ENCODE assay signal across 28 mouse cellular contexts in genomic region chr1:78401413-78401812, GRCm38 (mm10).
"Had no signal": no experiment of that assay in that cellular context is flagged by ENCODE, and none has a peak within 500 bp of the region (broad histone marks: within the 10 kb centered on the region; RNA-seq: fewer than 3 reads in every experiment).

No protein-coding gene starts in this region.

- H3K9me3 ChIP-seq: heart, embryonic 10.5 days; heart, embryonic 12.5 days; hindbrain, embryonic 10.5 days; hindbrain, embryonic 12.5 days; kidney, embryonic 15.5 days; limb, embryonic 10.5 days; limb, embryonic 12.5 days; liver, embryonic 13.5 days; liver, embryonic 15.5 days had no signal

- H3K4me3 ChIP-seq: gastrocnemius, adult 2 months; heart, embryonic 10.5 days; heart, embryonic 12.5 days; hindbrain, embryonic 10.5 days; hindbrain, embryonic 12.5 days; kidney, embryonic 15.5 days; layer of hippocampus, adult 2 months; left cerebral cortex, adult 2 months; limb, embryonic 10.5 days; limb, embryonic 12.5 days; liver, embryonic 13.5 days; liver, embryonic 15.5 days had no signal

- DNase-seq: gastrocnemius, adult 2 months; gastrocnemius, postnatal 10 days; gastrocnemius, postnatal 25 days; heart, adult 18-20 months; heart, postnatal 10 days; heart, postnatal 4 days; kidney, adult 11 months; kidney, adult 2 months; kidney, adult 9 months; kidney, postnatal 14 days; kidney, postnatal 36 days; liver; liver, embryonic 13.5 days had no signal

- H3K27ac ChIP-seq: gastrocnemius, adult 2 months; heart, embryonic 10.5 days; hindbrain, embryonic 10.5 days; hindbrain, embryonic 12.5 days; hindbrain, embryonic 14.5 days; kidney, embryonic 15.5 days; kidney, postnatal 0 days; layer of hippocampus, adult 2 months; left cerebral cortex, adult 2 months; limb, embryonic 10.5 days; limb, embryonic 12.5 days; liver, embryonic 13.5 days; liver, embryonic 15.5 days had no signal

- ATAC-seq: hindbrain, embryonic 16.5 days; inflammation-experienced regulatory T-cells, adult 6 months had no signal

- H3K4me2 ChIP-seq: heart, embryonic 12.5 days; hindbrain, embryonic 12.5 days; hindbrain, embryonic 14.5 days; kidney, embryonic 15.5 days; limb, embryonic 12.5 days; liver, embryonic 11.5 days; liver, embryonic 13.5 days; liver, embryonic 15.5 days had no signal

- H3K36me3 ChIP-seq: heart, embryonic 10.5 days; heart, embryonic 12.5 days; hindbrain, embryonic 10.5 days; hindbrain, embryonic 12.5 days; kidney, embryonic 15.5 days; limb, embryonic 10.5 days; limb, embryonic 12.5 days; liver, embryonic 13.5 days; liver, embryonic 15.5 days had no signal

- H3K9ac ChIP-seq: heart, embryonic 12.5 days; hindbrain, embryonic 12.5 days; hindbrain, embryonic 14.5 days; kidney, embryonic 15.5 days; limb, embryonic 12.5 days; liver, embryonic 13.5 days; liver, embryonic 15.5 days had no signal

- H3K4me1 ChIP-seq: limb, embryonic 10.5 days; limb, embryonic 12.5 days; liver, embryonic 13.5 days; liver, embryonic 15.5 days had no signal

- H3K27me3 ChIP-seq: heart, embryonic 12.5 days; kidney, embryonic 15.5 days; limb, embryonic 12.5 days; liver, embryonic 13.5 days; liver, embryonic 15.5 days had no signal
